Mouse (Mus musculus) C2C12 (cell line): ENCODE measurements around the gene Spp2. TPM values are rescaled to one million over a fixed set of nuclear protein-coding genes. Genes with fewer than 3 reads are reported as not detected.

Experiments used
- H3K27me3 ChIP-seq: one replicate; pipeline ENCODE4 v1.6.1; 2011; ENCODE audit not compliant: control insufficient read depth, insufficient read depth, insufficient read length
- H3K36me3 ChIP-seq: one replicate; pipeline ENCODE4 v1.6.1; 2011; ENCODE audit not compliant: control insufficient read depth, insufficient read depth
- H3K4me3 ChIP-seq: one replicate; pipeline ENCODE4 v1.5.1; 2011; ENCODE audit warnings: mild to moderate bottlenecking, control low read depth; ENCODE audit not compliant: poor library complexity, insufficient read depth, severe bottlenecking
- H3K79me2 ChIP-seq: one replicate; pipeline ENCODE4 v1.6.1; 2011; ENCODE audit not compliant: control insufficient read depth, insufficient read depth
- H3K79me3 ChIP-seq: one replicate; pipeline ENCODE4 v1.6.1; 2011; ENCODE audit warnings: low read depth, control low read depth
- H3ac ChIP-seq: one replicate; pipeline ENCODE3; 2011; ENCODE audit warnings: low read depth; ENCODE audit not compliant: control insufficient read depth, insufficient read length
- CEBPB ChIP-seq: IDR thresholded peaks from one replicate; pipeline ENCODE4 v1.6.1; 2011; ENCODE audit warnings: low read depth, mild to moderate bottlenecking, control low read depth, moderate library complexity
- CTCF ChIP-seq: IDR thresholded peaks from one replicate; pipeline ENCODE4 v1.5.1; 2011; ENCODE audit not compliant: control insufficient read depth, insufficient read depth, insufficient read length
- FOSL1 ChIP-seq: IDR thresholded peaks from one replicate; pipeline ENCODE4 v1.8.0; 2011; ENCODE audit warnings: mild to moderate bottlenecking, low read length; ENCODE audit not compliant: poor library complexity, insufficient read depth, severe bottlenecking
- MAX ChIP-seq: IDR thresholded peaks from one replicate; pipeline ENCODE4 v1.6.1; 2011; ENCODE audit warnings: mild to moderate bottlenecking, control low read depth
- MYOD1 ChIP-seq: IDR thresholded peaks from one replicate; pipeline ENCODE4 v1.6.1; 2011; ENCODE audit warnings: low read depth; ENCODE audit not compliant: control insufficient read depth, insufficient read length
- MYOG ChIP-seq: IDR thresholded peaks from one replicate; pipeline ENCODE4 v1.6.1; 2011; ENCODE audit not compliant: control insufficient read depth, insufficient read length; ENCODE audit errors: extremely low read depth
- USF1 ChIP-seq: IDR thresholded peaks from one replicate; pipeline ENCODE4 v1.6.1; 2011; ENCODE audit warnings: low read depth, mild to moderate bottlenecking, control low read depth, moderate library complexity
- polyA plus RNA-seq: library from polyadenylated mRNA; unstranded; fragments of >200 nt; fragmentation: generic; extraction: Trizol; gene quantifications from one replicate; pipeline ENCODE4 v1.2.1, GENCODE M21; 2012; ENCODE audit warnings: missing spikeins

The Spp2 gene
- polyA plus RNA-seq, 1 experiment = not detected

- no peak for TF ChIP-seq MAX
- no peaks in the 10 kb centered on the region for H3K79me2 ChIP-seq
- no peak overlapping the region for H3ac ChIP-seq
- no peak overlapping the region for H3K4me3 ChIP-seq
- H3K27me3 ChIP-seq = no peaks in the 10 kb centered on the region
- H3K79me3 ChIP-seq = no peaks in the 10 kb centered on the region
- H3K36me3 ChIP-seq = no peaks in the 10 kb centered on the region
Observed at GRCm38 (mm10) chr1:88427987-88428741, 21.4 kb downstream of the Spp2 start.

DNA sequence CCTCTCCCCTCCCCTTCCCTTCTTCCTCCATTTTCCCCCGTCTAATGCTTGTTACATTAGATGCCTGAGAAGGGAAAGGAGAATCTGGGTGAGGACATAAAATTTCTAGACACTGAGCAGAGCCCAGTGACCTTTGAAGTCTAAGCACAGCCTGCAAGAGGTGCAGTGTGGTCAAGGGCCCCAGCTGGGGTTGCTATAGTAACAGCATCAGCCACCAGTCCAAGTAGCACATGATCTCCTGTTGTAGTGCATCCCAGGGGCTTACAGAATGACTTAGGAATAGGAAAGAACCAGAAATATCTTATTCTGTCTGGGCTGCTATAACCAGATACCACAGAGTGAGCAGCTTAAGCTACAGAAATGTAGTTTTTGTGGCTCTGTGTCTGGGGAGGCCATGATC is 22.7 kb downstream of the Spp2 start:
- Histone ChIP-seq H3K36me3 (no peaks in the 10 kb centered on the region), H3K79me3 (no peaks in the 10 kb centered on the region), H3K4me3 (no peak overlapping the region), H3K79me2 (no peaks in the 10 kb centered on the region), H3K27me3 (no peaks in the 10 kb centered on the region), H3ac (no peak overlapping the region)
- no peak for TF ChIP-seq FOSL1
- TF ChIP-seq CEBPB = no peak
- TF ChIP-seq CTCF = no peak
- TF ChIP-seq MYOD1 = no peak
- no peak for TF ChIP-seq MAX
- TF ChIP-seq MYOG = no peak
- no peak for TF ChIP-seq USF1

DNA sequence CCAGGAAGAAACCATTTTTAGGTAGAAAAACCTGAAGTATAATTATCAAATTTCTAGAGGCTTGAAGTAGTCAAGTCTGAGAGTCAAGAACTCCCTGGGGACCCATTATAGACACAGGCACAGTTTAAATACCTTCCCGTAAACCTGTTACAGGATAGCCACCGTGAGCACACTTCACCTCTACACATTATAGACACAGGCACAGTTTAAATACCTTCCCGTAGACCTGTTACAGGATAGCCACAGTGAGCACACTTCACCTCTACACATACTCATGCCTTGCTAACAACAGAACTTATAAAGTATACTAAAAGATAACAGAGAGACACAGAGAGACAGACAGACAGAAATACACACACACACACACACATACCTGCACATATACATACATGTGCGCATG is 24.5 kb downstream of the Spp2 start:
- Histone ChIP-seq H3K79me2 (no peaks in the 10 kb centered on the region), H3K79me3 (no peaks in the 10 kb centered on the region), H3K27me3 (no peaks in the 10 kb centered on the region), H3ac (no peak overlapping the region), H3K36me3 (no peaks in the 10 kb centered on the region), H3K4me3 (no peak overlapping the region)
- TF ChIP-seq CEBPB (no peak), MYOD1 (no peak), FOSL1 (no peak), CTCF (no peak), MAX (no peak), USF1 (no peak), MYOG (no peak)

DNA sequence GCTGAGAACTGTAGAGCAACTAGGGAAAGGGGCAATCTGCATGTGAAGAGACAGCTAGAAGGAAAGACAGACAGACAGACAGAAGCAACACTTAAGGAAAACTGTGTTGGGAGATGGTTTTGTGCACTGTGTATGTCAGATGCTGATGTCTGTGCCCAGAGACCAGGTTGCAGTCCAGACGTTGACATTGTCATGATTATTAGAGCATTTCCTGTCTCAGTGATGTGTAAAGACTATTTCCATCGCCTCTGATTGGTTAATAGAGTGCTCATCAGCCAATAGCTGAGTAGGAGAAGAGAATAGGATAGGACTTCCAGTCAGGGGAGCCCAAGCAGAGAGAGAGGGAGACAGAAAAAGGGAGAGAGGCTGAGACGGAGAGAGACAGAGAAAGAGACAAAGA is 25.8 kb downstream of the Spp2 start:
- Histone ChIP-seq H3ac (no peak overlapping the region), H3K4me3 (no peak overlapping the region), H3K36me3 (no peaks in the 10 kb centered on the region), H3K79me2 (no peaks in the 10 kb centered on the region), H3K79me3 (no peaks in the 10 kb centered on the region), H3K27me3 (no peaks in the 10 kb centered on the region)
- TF ChIP-seq FOSL1 (no peak), CTCF (no peak), MYOG (no peak)

GRCm38 (mm10) chr1:88433096-88433883 is 26.5 kb downstream of the Spp2 start:
- TF ChIP-seq FOSL1 (no peak), USF1 (no peak), CTCF (no peak), CEBPB (no peak), MYOD1 (no peak), MAX (no peak)
- no peaks in the 10 kb centered on the region for H3K79me2 ChIP-seq

GRCm38 (mm10) chr1:88434057-88434456 is 27.3 kb downstream of the Spp2 start:
- TF ChIP-seq MYOD1 (no peak), MAX (no peak), MYOG (no peak), CEBPB (no peak), FOSL1 (no peak)
- Histone ChIP-seq H3K27me3 (no peaks in the 10 kb centered on the region), H3K4me3 (no peak overlapping the region), H3ac (no peak overlapping the region), H3K36me3 (no peaks in the 10 kb centered on the region), H3K79me2 (no peaks in the 10 kb centered on the region), H3K79me3 (no peaks in the 10 kb centered on the region)

More at GRCm38 (mm10) chr1:88433096-88433883, 26.5 kb downstream of the Spp2 start:
- Histone ChIP-seq H3K79me3 (no peaks in the 10 kb centered on the region), H3K4me3 (no peak overlapping the region), H3ac (no peak overlapping the region), H3K27me3 (no peaks in the 10 kb centered on the region), H3K36me3 (no peaks in the 10 kb centered on the region)
